Mouse (Mus musculus) CH12.LX (cell line): ENCODE results near the gene Sestd1. TPM values are rescaled to one million over a fixed set of nuclear protein-coding genes. Genes with fewer than 3 reads are reported as not detected.

Source experiments
- DNase-seq: peaks from one replicate; pipeline ENCODE4 v3.0.0-alpha.2; 2013; ENCODE audit errors: extremely low read depth
- H3K27ac ChIP-seq: 2 replicates; pipeline ENCODE4 v1.5.1; 2012; ENCODE audit warnings: low read depth, mild to moderate bottlenecking, control low read depth, moderate library complexity; ENCODE audit not compliant: insufficient read depth
- H3K27me3 ChIP-seq: replicated peaks from 2 replicates; pipeline ENCODE3; 2012; ENCODE audit warnings: inconsistent platforms
- H3K36me3 ChIP-seq, 2 experiments: replicated peaks in 1 of 2; 2 replicates each; pipeline versions ENCODE3 to v1.6.1; 2012; ENCODE audit warnings: inconsistent platforms in 1 of 2, low read length in 1 of 2, mild to moderate bottlenecking in 1 of 2, mixed read lengths in 1 of 2, moderate library complexity in 1 of 2; ENCODE audit not compliant: control insufficient read depth in 1 of 2, insufficient read depth in 1 of 2
- H3K4me1 ChIP-seq, 2 experiments: 2 replicates each; pipeline ENCODE4 v1.6.1; 2012; ENCODE audit warnings: inconsistent platforms in 1 of 2, moderate library complexity in 1 of 2; ENCODE audit not compliant: insufficient read depth in 2 of 2, control insufficient read depth in 1 of 2
- H3K4me2 ChIP-seq: 2 replicates; pipeline ENCODE4 v1.6.1; 2012; ENCODE audit warnings: low read depth, mild to moderate bottlenecking, control low read depth; ENCODE audit not compliant: poor library complexity, insufficient read depth, severe bottlenecking
- H3K4me3 ChIP-seq, 3 experiments: fragments of 150-350 bp in 1 of 3; sonication (generic) in 1 of 3; replicated peaks in 1 of 3; 2 replicates each; pipeline versions ENCODE3 to v1.5.1; 2011 to 2012; ENCODE audit warnings: low read depth in 2 of 3, low read length in 2 of 3, mild to moderate bottlenecking in 2 of 3, moderate library complexity in 2 of 3, control low read depth in 1 of 3, improper control_type of control experiment in 1 of 3, inconsistent platforms in 1 of 3, mixed read lengths in 1 of 3; ENCODE audit not compliant: poor library complexity in 1 of 3
- H3K79me2 ChIP-seq: replicated peaks from 2 replicates; pipeline ENCODE4 v1.6.1; 2012; ENCODE audit warnings: mild to moderate bottlenecking, moderate library complexity; ENCODE audit not compliant: control insufficient read depth, poor library complexity, insufficient read depth, severe bottlenecking; ENCODE audit errors: extremely low read depth
- H3K9ac ChIP-seq: 2 replicates; pipeline ENCODE4 v1.6.1; 2012; ENCODE audit warnings: low read depth, mild to moderate bottlenecking, control low read depth, moderate library complexity; ENCODE audit not compliant: insufficient read depth
- H3K9me3 ChIP-seq: replicated peaks from 2 replicates; pipeline ENCODE3; 2012; ENCODE audit warnings: low read length, inconsistent platforms, mixed read lengths
- BHLHE40 ChIP-seq: IDR thresholded peaks from 2 replicates; pipeline ENCODE4 v1.6.1; 2011; ENCODE audit warnings: mild to moderate bottlenecking, low read depth, low read length, improper control_type of control experiment
- CHD2 ChIP-seq: IDR thresholded peaks from 2 replicates; pipeline ENCODE4 v1.6.1; 2011; ENCODE audit warnings: low read length, improper control_type of control experiment
- E2F4 ChIP-seq: IDR thresholded peaks from 2 replicates; pipeline ENCODE4 v1.6.1; 2011; ENCODE audit warnings: low read depth, low read length, improper control_type of control experiment; ENCODE audit not compliant: insufficient replicate concordance
- ELF1 ChIP-seq: IDR thresholded peaks from 2 replicates; pipeline ENCODE4 v1.6.1; 2014; ENCODE audit warnings: low read depth, mild to moderate bottlenecking, inconsistent platforms, low read length, improper control_type of control experiment
- EP300 ChIP-seq: IDR thresholded peaks from 2 replicates; pipeline ENCODE4 v1.6.1; 2011; ENCODE audit warnings: low read length, improper control_type of control experiment
- GABPA ChIP-seq: IDR thresholded peaks from 2 replicates; pipeline ENCODE4 v1.6.1; 2012; ENCODE audit warnings: low read depth, low read length, improper control_type of control experiment, inconsistent platforms; ENCODE audit not compliant: insufficient replicate concordance
- HCFC1 ChIP-seq: IDR thresholded peaks from 2 replicates; pipeline ENCODE4 v1.6.1; 2012; ENCODE audit warnings: low read depth, mild to moderate bottlenecking, inconsistent platforms, low read length, improper control_type of control experiment
- IRF4 ChIP-seq: IDR thresholded peaks from 2 replicates; pipeline ENCODE4 v1.6.1; 2014; ENCODE audit warnings: low read depth, mild to moderate bottlenecking, inconsistent platforms, low read length, improper control_type of control experiment
- JUN ChIP-seq: IDR thresholded peaks from 2 replicates; pipeline ENCODE4 v1.6.1; 2011; ENCODE audit warnings: low read depth, mild to moderate bottlenecking, low read length, improper control_type of control experiment, moderate library complexity; ENCODE audit not compliant: insufficient read depth
- MAFK ChIP-seq: IDR thresholded peaks from 2 replicates; pipeline ENCODE4 v1.6.1; 2011; ENCODE audit warnings: low read length, improper control_type of control experiment; ENCODE audit not compliant: insufficient replicate concordance
- MAX ChIP-seq: IDR thresholded peaks from 2 replicates; pipeline ENCODE4 v1.6.1; 2011; ENCODE audit warnings: low read length, improper control_type of control experiment
- MAZ ChIP-seq: IDR thresholded peaks from 2 replicates; pipeline ENCODE4 v1.6.1; 2012; ENCODE audit warnings: low read depth, mild to moderate bottlenecking, inconsistent platforms, low read length, improper control_type of control experiment, moderate library complexity
- MYC ChIP-seq: IDR thresholded peaks from 2 replicates; pipeline ENCODE4 v1.6.1; 2011; ENCODE audit warnings: low read depth, mild to moderate bottlenecking, improper control_type of control experiment, low read length
- NRF1 ChIP-seq: IDR thresholded peaks from 2 replicates; pipeline ENCODE4 v1.6.1; 2014; ENCODE audit warnings: low read depth, mild to moderate bottlenecking, inconsistent platforms, low read length, improper control_type of control experiment, moderate library complexity
- PAX5 ChIP-seq: IDR thresholded peaks from 2 replicates; pipeline ENCODE4 v1.6.1; 2012; ENCODE audit warnings: low read length, inconsistent platforms, mixed read lengths
- RAD21 ChIP-seq: IDR thresholded peaks from 2 replicates; pipeline ENCODE4 v1.6.1; 2011; ENCODE audit warnings: low read depth, mild to moderate bottlenecking, low read length, improper control_type of control experiment, moderate library complexity
- SMC3 ChIP-seq: IDR thresholded peaks from 2 replicates; pipeline ENCODE4 v1.6.1; 2011; ENCODE audit warnings: low read depth, low read length, improper control_type of control experiment
- TBP ChIP-seq: conservative IDR thresholded peaks from 2 replicates; pipeline ENCODE4 v1.6.1; 2011; ENCODE audit warnings: low read depth, low read length, improper control_type of control experiment
- TCF12 ChIP-seq: IDR thresholded peaks from 2 replicates; pipeline ENCODE4 v1.6.1; 2014; ENCODE audit warnings: low read depth, mild to moderate bottlenecking, inconsistent platforms, low read length, improper control_type of control experiment
- UBTF ChIP-seq: IDR thresholded peaks from 2 replicates; pipeline ENCODE4 v1.6.1; 2012; ENCODE audit warnings: low read depth, mild to moderate bottlenecking, inconsistent platforms, low read length, improper control_type of control experiment, moderate library complexity
- ZC3H11A ChIP-seq: IDR thresholded peaks from 2 replicates; pipeline ENCODE4 v1.6.1; 2012; ENCODE audit warnings: low read depth, mild to moderate bottlenecking, inconsistent platforms, low read length, improper control_type of control experiment
- ZNF384 ChIP-seq: IDR thresholded peaks from 2 replicates; pipeline ENCODE4 v1.6.1; 2012; ENCODE audit warnings: low read depth, low read length, improper control_type of control experiment, inconsistent platforms
- dilution Hi-C: fragments of 300-500 bp; cut with MboI; formaldehyde crosslinking; loops from 2 replicates; pipeline ENCODE4 v1.14.3; 2020; ENCODE audit warnings: low sequenced_read_pairs; ENCODE audit not compliant: extremely low pct_unique_long_range_greater_than_20kb, extremely low pct_ligation_motif_present
- in situ Hi-C: fragments of 300-500 bp; cut with MboI; formaldehyde crosslinking; loops from 3 replicates; pipeline ENCODE4 v1.14.3; 2019; ENCODE audit warnings: low sequenced_read_pairs, low pct_ligation_motif_present, low pct_unique_long_range_greater_than_20kb, mixed read lengths
- polyA plus RNA-seq: library from polyadenylated mRNA; unstranded; fragments of >175 nt; gene quantifications from 2 replicates; pipeline ENCODE4 v1.2.1, GENCODE M21; 2012; ENCODE audit warnings: low read depth; ENCODE audit not compliant: insufficient read length
- total RNA-seq, 2 experiments: library from RNA; depleted of rRNA; stranded (reverse); fragments of 300-350 nt in 1 of 2; fragments of >200 nt in 1 of 2; gene quantifications; 2 replicates each; pipeline ENCODE4 v1.2.3; 2012 to 2014

Gene Sestd1
- total and polyA plus RNA-seq, 3 experiments, result not detected

GRCm38 (mm10) chr2:77168781-77169180 lies 111.6 kb downstream of the Sestd1 start:
- no peaks in the 10 kb centered on the region for H3K4me1 ChIP-seq
- in situ Hi-C loops (no loop called here), dilution Hi-C loops (no loop called here)
- H3K27ac ChIP-seq, result no peak overlapping the region
- TF ChIP-seq EP300, result no peak
- no peak for TF ChIP-seq HCFC1
- TF ChIP-seq MAZ, result no peak
- H3K9me3 ChIP-seq, result peaks cover 62% of the 10 kb centered on the region
- no peaks in the 10 kb centered on the region for H3K79me2 ChIP-seq
- H3K9ac ChIP-seq, result no peak overlapping the region
- no peak overlapping the region for H3K4me2 ChIP-seq
- DNase-seq, result no peak
- H3K36me3 ChIP-seq, result no peaks in the 10 kb centered on the region
- no peak overlapping the region for H3K4me3 ChIP-seq
- no peaks in the 10 kb centered on the region for H3K27me3 ChIP-seq

DNA sequence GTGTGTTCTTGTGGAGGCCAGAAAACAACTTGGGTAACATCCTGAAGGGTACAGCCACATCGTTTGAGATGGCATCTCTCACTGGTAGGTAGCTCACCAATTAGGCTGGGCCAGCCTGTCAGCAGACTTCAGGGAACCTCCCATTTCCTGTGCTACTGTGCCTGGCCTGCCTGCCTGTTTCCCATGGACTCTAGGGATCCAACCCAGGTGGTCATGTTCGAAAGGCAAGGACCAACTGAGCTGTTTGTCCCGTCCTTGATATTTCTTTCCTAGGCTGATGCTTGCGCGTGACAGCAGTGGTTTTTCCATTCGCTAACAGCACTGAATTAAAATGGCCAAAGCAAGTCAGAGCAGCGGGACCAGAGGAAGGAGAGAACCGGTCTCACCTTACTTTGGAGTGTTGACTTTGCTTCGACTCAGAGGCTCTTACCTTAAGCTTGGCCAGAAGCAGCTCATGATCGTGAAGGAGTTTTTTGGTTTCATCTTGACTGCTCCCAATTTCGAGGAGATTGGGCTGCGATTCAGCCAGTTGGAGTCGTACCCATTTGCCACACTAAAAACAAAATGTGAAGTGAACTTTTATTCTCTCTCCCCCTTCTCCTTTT lies 112.2 kb downstream of the Sestd1 start:
- H3K4me2 ChIP-seq, result no peak overlapping the region
- no peaks in the 10 kb centered on the region for H3K27me3 ChIP-seq
- dilution Hi-C loops (no loop called here), in situ Hi-C loops (no loop called here)
- TF ChIP-seq SMC3, result no peak
- no peak for TF ChIP-seq ZNF384
- TF ChIP-seq HCFC1, result no peak
- TF ChIP-seq CHD2, result no peak
- TF ChIP-seq TCF12, result no peak
- no peak for TF ChIP-seq ZC3H11A
- TF ChIP-seq ELF1, result no peak
- TF ChIP-seq MAX, result no peak
- TF ChIP-seq JUN, result no peak
- no peak for TF ChIP-seq PAX5
- TF ChIP-seq UBTF, result no peak
- TF ChIP-seq MAFK, result no peak
- H3K4me1 ChIP-seq, result no peaks in the 10 kb centered on the region
- no peak overlapping the region for H3K4me3 ChIP-seq
- H3K36me3 ChIP-seq, result no peaks in the 10 kb centered on the region
- H3K9ac ChIP-seq, result no peak overlapping the region
- H3K27ac ChIP-seq, result no peak overlapping the region
- DNase-seq, result no peak
- no peaks in the 10 kb centered on the region for H3K79me2 ChIP-seq
- H3K9me3 ChIP-seq, result peaks cover 62% of the 10 kb centered on the region

DNA sequence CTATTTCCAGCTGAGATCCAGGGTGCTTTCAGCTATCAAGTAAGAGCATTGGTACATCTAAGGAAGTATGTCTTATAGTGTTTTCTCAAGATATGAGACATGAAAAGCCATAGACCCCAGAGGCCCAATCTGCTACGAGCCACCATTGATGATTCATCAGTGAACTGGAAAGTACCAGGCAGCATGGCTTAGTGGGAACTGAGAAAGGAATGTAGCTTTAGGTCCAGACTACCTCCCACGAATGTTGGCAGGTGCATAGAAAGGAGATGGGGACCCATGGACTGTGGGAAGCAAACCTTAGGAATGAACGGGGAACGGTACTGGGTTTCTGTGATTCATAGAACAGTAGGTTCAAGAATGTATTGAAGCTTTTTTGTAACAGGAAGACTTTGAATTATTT lies 114.0 kb downstream of the Sestd1 start:
- Histone ChIP-seq H3K4me3 (no peak overlapping the region), H3K36me3 (no peaks in the 10 kb centered on the region), H3K4me1 (no peaks in the 10 kb centered on the region), H3K79me2 (no peaks in the 10 kb centered on the region), H3K27ac (no peak overlapping the region), H3K9ac (no peak overlapping the region), H3K9me3 (peaks cover 68% of the 10 kb centered on the region), H3K27me3 (no peaks in the 10 kb centered on the region), H3K4me2 (no peak overlapping the region)
- no peak for TF ChIP-seq NRF1
- TF ChIP-seq ZNF384, result no peak
- no peak for TF ChIP-seq E2F4
- TF ChIP-seq ELF1, result no peak
- no peak for TF ChIP-seq CHD2
- no peak for TF ChIP-seq GABPA
- TF ChIP-seq TBP, result no peak
- TF ChIP-seq MYC, result no peak
- TF ChIP-seq MAX, result no peak
- no peak for TF ChIP-seq IRF4
- TF ChIP-seq TCF12, result no peak
- no peak for TF ChIP-seq RAD21
- TF ChIP-seq BHLHE40, result no peak
- dilution Hi-C loops (no loop called here), in situ Hi-C loops (no loop called here)
- DNase-seq, result no peak
